Mouse (Mus musculus) heart, postnatal 0 days (tissue): ENCODE results near the gene Ctf2. TPM values are rescaled to one million over a fixed set of nuclear protein-coding genes. Genes with fewer than 3 reads are reported as not detected.
"Not testable (repeated sequence)": the region's sequence is repeated elsewhere in the genome, so short reads cannot be mapped to it uniquely, and the experiment has no call there.

Experiments
- ATAC-seq: fragments of 200-750 bp; cut with Nextera tagmentation; 2 replicates; pipeline ENCODE4 v1.8.0; 2017; ENCODE audit warnings: low read depth, moderate number of reproducible peaks, moderate library complexity; ENCODE audit not compliant: insufficient read depth
- DNase-seq: peaks from one replicate; pipeline ENCODE4 v3.0.0-alpha.2; 2016; ENCODE audit warnings: low spot score
- H3K27ac ChIP-seq: fragments of 300-500 bp; sonication (generic); 2 replicates; pipeline ENCODE4 v1.5.1; 2014; ENCODE audit warnings: low read depth, mild to moderate bottlenecking
- H3K27me3 ChIP-seq: fragments of 300-500 bp; sonication (generic); 2 replicates; pipeline ENCODE4 v1.6.1; 2014; ENCODE audit warnings: low read length, mixed read lengths; ENCODE audit not compliant: control insufficient read depth, insufficient read depth
- H3K36me3 ChIP-seq: fragments of 300-500 bp; sonication (generic); replicated peaks from 2 replicates; pipeline ENCODE4 v1.6.1; 2014; ENCODE audit warnings: low read length, mixed read lengths; ENCODE audit not compliant: control insufficient read depth, insufficient read depth
- H3K4me1 ChIP-seq: fragments of 300-500 bp; sonication (generic); 2 replicates; pipeline ENCODE4 v1.6.1; 2014; ENCODE audit warnings: antibody characterized with exemption; ENCODE audit not compliant: control insufficient read depth, insufficient read depth
- H3K4me2 ChIP-seq: fragments of 300-500 bp; sonication (generic); 2 replicates; pipeline ENCODE4 v1.6.1; 2014; ENCODE audit warnings: low read depth, mild to moderate bottlenecking, low read length, moderate library complexity
- H3K4me3 ChIP-seq: fragments of 300-500 bp; sonication (generic); 2 replicates; pipeline ENCODE4 v1.5.1; 2014; ENCODE audit warnings: low read depth, low read length
- H3K9ac ChIP-seq: fragments of 300-500 bp; sonication (generic); replicated peaks from 2 replicates; pipeline ENCODE4 v1.6.1; 2014; ENCODE audit warnings: low read depth, low read length, mixed read lengths
- H3K9me3 ChIP-seq: fragments of 300-500 bp; sonication (generic); replicated peaks from 2 replicates; pipeline ENCODE4 v1.6.1; 2016; ENCODE audit warnings: low read length; ENCODE audit not compliant: control insufficient read depth
- CTCF ChIP-seq: IDR thresholded peaks from 2 replicates; pipeline ENCODE4 v1.5.1; 2016; ENCODE audit warnings: antibody characterized with exemption, control low read depth, low read depth
- EP300 ChIP-seq: IDR thresholded peaks from 2 replicates; pipeline ENCODE4 v1.6.1; 2016; ENCODE audit warnings: antibody characterized with exemption, low read depth
- WGBS: fragments of 180-500 bp; shearing (Covaris S2); extraction: QIAGEN DNeasy Blood & Tissue Kit; methylation state at CpG from one replicate; pipeline ENCODE4 v1.1.7; 2014; 5-methylcytosine and 5-hydroxymethylcytosine counted together
- polyA plus RNA-seq: library from polyadenylated mRNA; unstranded; fragments of >200 nt; fragmentation: Nextera tagmentation; extraction: Ambion mirVana; gene quantifications from 2 replicates; pipeline ENCODE4 v1.2.1, GENCODE M21; 2015
- total RNA-seq: library from RNA; depleted of rRNA; stranded (reverse); fragments of >200 nt; gene quantifications from 2 replicates; pipeline ENCODE4 v1.2.3, GENCODE M21; 2014; ENCODE audit warnings: low replicate concordance; rRNA removed

Ctf2 gene
- total RNA-seq: not detected in 2 replicates
- polyA plus RNA-seq: not detected in 2 replicates

DNA sequence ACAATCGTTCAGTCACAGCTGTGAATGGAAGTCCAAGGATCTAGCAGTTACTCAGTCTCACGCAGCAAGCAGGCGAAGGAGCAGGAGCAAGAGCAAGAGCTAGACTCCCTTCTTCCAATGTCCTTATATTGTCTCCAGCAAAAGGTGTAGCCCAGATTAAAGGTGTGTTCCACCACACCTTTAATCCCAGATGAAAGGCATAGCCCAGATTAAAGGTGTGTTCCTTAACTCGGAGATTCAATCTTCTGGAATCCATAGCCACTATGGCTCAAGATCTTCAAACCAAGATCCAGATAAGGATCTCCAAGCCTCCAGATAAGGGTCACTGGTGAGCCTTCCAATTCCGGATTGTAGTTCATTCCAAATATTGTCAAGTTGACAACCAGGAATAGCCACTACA lies at the start of gene Ctf2:
Gene Ctf2 (minus strand): TSS at position 101 of the 400 bp plus-strand sequence.
- H3K9ac ChIP-seq, ATAC-seq, DNase-seq, H3K4me3 ChIP-seq, H3K36me3 ChIP-seq, H3K9me3 ChIP-seq, H3K27me3 ChIP-seq, H3K4me2 ChIP-seq, H3K27ac ChIP-seq, H3K4me1 ChIP-seq: not testable (repeated sequence)
- no CpG with 5 or more reads among the region's 5 CpGs for WGBS

DNA sequence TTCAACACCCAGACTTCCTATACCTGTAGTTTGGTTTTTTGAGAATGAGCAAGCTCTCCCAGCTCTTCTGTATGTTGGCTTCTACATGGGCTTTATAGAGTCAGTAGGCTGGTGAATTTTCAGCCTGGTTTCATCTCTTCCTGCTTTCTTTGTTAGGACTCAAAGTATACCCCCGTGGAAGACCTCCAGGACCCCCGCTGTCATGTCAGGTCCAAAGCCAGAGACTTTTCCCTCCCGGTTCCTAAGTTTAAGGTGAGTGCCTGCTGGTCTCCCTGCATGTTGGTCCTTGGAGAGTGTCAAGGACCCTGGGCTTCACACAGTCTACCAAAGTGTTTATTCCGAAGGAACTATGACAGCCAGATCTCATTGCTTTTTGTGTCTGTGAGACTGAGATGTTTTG lies 46.4 kb upstream of the Ctf2 start:
- no peak for TF ChIP-seq EP300
- TF ChIP-seq CTCF: no peak
- peaks cover 45% of the 10 kb centered on the region for H3K36me3 ChIP-seq
- no peak overlapping the region for H3K27ac ChIP-seq

DNA sequence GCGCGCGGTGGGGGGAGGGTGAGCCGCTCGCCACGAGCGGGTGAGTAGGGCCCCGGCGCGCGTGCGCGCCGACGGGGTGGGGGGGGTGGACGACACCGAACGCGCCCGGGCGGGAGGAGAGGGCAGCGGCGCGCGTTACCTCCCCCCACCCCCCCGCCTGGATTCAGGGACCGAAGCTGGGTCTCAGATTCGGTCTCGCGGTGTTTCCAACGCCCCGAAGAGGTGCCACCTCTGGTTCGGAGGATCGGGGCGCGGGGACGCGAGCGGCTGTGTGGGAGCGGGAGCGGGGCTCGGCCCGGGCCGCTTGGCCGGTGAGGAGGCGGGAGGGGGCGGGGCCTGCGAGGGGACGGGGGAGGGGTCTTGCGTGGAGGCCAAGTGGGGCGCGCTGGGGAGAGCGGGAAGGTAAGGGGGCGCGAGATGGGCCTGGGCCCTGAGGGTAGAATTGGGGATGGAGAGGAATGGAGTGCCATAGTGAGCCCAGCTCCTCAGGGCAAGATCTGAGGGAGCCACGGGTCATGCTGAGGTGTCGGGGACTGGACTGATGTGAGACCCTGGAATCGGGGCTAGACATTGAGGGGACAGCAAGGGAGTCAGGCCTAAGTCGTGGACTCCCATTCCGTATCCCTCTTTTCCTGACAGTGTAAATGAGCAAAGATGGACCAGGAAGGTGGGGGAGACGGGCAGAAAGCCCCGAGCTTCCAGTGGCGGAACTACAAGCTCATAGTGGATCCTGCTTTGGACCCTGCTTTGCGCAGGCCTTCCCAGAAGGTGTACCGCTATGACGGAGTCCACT lies 45.7 kb upstream of the Ctf2 start:
- no peak for TF ChIP-seq CTCF
- 0 out of 2 replicates have a peak, but pooled peaks have one; percentile 3 for TF ChIP-seq EP300
- DNase-seq (peak; percentile 26), ATAC-seq (peak; percentile 19)
- WGBS: 3% methylated on average over 40 of the region's 66 CpGs
- Histone ChIP-seq H3K9ac (peak overlapping the region; percentile 94), H3K27me3 (no peaks in the 10 kb centered on the region), H3K4me2 (peak overlapping the region; percentile 68), H3K9me3 (no peaks in the 10 kb centered on the region), H3K27ac (peak overlapping the region; percentile 96), H3K4me1 (peaks cover 3% of the 10 kb centered on the region; the same call in 1 of the 2 replicates), H3K4me3 (peak overlapping the region; percentile 89), H3K36me3 (peaks cover 41% of the 10 kb centered on the region)

More for the DNA sequence above, 46.4 kb upstream of the Ctf2 start:
- Histone ChIP-seq H3K4me2 (peak overlapping the region; percentile 68), H3K9ac (peak overlapping the region; percentile 94), H3K27me3 (no peaks in the 10 kb centered on the region), H3K9me3 (no peaks in the 10 kb centered on the region), H3K4me1 (peaks cover 3% of the 10 kb centered on the region; the same call in 1 of the 2 replicates), H3K4me3 (peak overlapping the region; percentile 89; the same call in 1 of the 2 replicates)
- 70% methylated on average over 4 of the region's 4 CpGs for WGBS
- DNase-seq (no peak), ATAC-seq (no peak)

DNA sequence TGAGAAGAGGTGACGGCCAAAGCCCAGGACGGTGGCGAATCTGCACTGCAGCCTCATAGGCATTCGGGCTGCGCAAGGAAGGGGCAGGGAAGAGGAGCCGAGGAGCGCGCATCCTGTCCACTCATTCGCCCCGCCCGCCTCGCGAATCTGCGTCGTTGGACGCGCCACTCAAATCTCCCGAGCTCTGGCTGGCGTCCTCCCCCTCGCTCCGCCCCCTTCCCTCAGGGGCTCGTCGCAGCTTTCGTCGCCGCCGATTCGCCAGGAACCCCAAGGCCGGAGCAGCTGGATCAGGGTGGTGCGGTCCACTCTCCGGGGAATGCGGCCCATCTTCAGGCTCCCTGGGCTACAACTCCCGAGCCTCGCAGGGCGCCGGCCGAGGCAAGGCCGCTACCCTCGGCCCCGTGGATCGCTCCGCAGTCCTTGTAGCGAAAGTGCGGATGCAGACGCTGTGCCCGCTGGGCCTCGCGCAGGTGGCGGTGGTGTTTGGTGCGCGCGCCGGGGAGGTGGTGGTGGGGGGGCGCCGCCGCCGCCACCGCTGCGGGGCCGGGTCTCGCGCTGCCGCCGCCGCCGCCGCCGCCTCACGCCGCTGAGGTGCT lies 45.0 kb upstream of the Ctf2 start:
- peak overlapping the region; percentile 68 for H3K4me2 ChIP-seq
- TF ChIP-seq CTCF (no peak; the same call in 1 of the 2 replicates), EP300 (peak; percentile 22; the same call in 1 of the 2 replicates)
- WGBS: under 1% methylated on average over 54 of the region's 70 CpGs
- H3K36me3 ChIP-seq: peaks cover 34% of the 10 kb centered on the region
- peak overlapping the region; percentile 94 for H3K9ac ChIP-seq
- H3K4me3 ChIP-seq: peak overlapping the region; percentile 89
- peak; percentile 93 for ATAC-seq
- H3K27ac ChIP-seq: peak overlapping the region; percentile 96
- H3K27me3 ChIP-seq: no peaks in the 10 kb centered on the region
- H3K4me1 ChIP-seq: peaks cover 3% of the 10 kb centered on the region; the same call in 1 of the 2 replicates
- DNase-seq: peak; percentile 97
- H3K9me3 ChIP-seq: no peaks in the 10 kb centered on the region

DNA sequence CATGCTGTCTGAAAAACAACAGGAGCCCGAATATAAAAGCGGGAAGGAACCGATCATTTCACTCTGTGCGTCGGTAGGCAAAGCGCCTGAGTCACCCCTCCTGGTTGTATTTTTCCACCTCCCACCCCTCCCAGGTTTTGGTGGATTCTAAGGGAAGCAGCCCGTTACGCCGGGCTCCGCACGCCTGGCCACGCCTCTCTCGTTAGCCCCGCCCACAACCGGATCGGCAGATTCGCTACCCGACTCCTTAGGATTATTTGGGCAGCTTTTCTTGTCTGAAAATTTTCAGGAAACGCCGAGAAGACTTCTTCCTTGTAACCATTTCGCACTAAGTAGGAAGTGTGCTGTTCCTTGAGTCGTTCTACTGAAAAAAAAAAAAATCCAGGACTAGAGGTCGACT lies 44.5 kb upstream of the Ctf2 start, which contains the start of gene Setd1a:
Gene Setd1a (plus strand): TSS at position 245 of the 400 bp plus-strand sequence.
- peaks cover 3% of the 10 kb centered on the region; the same call in 1 of the 2 replicates for H3K4me1 ChIP-seq
- peak within 1 kb of the TSS; percentile 89 for H3K4me3 ChIP-seq
- peak within 1 kb of the TSS; percentile 68 for H3K4me2 ChIP-seq
- H3K36me3 ChIP-seq: peaks cover 28% of the 10 kb centered on the region
- peak within 1 kb of the TSS; percentile 94 for H3K9ac ChIP-seq
- H3K27ac ChIP-seq: peak within 1 kb of the TSS; percentile 96
- no peaks in the 10 kb centered on the region for H3K9me3 ChIP-seq
- peak; percentile 64 for ATAC-seq
- under 1% methylated on average over 23 of the region's 23 CpGs for WGBS
- DNase-seq: peak; percentile 67
- no peaks in the 10 kb centered on the region for H3K27me3 ChIP-seq
- TF ChIP-seq EP300: no peak
- TF ChIP-seq CTCF: no peak

DNA sequence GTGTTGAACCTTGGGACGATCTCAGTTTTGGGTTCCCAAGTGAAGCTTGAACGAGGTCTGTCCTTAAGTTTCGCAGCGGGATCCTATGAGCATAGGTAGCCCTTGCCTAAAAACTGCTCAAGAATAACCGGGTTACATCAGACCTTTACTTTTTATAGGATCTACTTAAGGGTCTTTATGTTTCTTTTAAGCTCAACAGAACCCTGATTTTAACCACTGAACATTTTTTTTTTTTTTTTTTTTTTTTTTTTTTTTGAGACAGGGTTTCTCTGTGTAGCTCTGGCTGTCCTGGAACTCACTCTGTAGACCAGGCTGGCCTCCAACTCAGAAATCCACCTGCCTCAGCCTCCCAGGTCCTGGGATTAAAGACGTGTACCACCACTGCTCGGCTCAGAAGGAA lies 43.9 kb upstream of the Ctf2 start:
- not testable (repeated sequence) for H3K9me3 ChIP-seq, ATAC-seq, H3K27me3 ChIP-seq, DNase-seq, H3K4me1 ChIP-seq
- Histone ChIP-seq H3K9ac (peak overlapping the region; percentile 94; the same call in 1 of the 2 replicates), H3K4me2 (peak overlapping the region; percentile 68), H3K36me3 (peaks cover 22% of the 10 kb centered on the region), H3K4me3 (peak overlapping the region; percentile 89), H3K27ac (peak overlapping the region; percentile 96)
- WGBS: 70% methylated on average over 7 of the region's 7 CpGs
